Mouse (Mus musculus): ENCODE data around the gene Retreg1.

The Retreg1 gene

DNA sequence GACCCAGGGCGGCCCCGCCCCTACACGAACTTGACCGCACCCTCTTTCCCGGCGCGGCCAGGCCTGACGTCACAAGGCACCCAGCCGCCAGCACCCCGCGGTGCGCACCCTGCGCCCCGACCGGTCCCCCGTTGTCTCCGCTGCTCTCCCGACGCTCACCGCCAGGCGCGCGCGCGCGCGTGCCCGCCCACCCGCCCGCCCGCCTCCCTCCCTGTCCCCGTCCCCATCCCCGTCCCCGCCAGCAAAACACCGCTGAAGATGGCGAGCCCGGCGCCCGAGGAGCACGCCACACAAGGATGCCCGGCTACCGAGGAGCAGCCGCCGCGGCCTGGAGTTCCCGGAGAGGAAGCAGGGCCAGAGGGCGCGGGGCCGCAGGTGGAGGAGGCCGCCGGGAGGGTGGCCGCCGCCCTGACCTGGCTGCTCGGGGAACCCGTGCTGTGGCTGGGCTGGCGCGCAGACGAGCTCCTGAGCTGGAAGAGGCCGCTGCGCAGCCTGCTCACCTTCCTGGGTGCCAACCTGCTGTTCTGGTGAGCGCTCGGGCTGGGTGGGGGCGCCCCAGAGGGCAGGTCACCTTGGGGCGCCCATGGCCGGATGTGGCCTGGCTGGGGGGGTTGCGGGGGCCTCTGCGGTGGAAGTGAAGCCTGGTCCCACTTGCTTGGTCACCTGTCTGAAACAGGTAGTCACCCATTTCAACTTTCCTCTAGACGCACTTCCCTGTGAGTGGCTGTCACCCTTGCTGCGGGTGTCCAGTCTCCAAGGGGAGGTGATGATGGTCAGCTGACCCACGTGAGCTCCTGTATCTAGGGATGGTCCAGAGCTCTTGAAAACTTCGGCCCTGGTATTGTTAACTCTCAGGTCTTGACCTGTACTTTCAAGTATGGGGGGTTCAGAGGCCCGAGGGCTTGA, at the start of gene Retreg1:
Gene Retreg1 (plus strand): TSS at position 95 of the 906 bp plus-strand sequence.
- DNase-seq (ENCODE audit: inconsistent age in 2 of 2, low spot score in 1 of 2), result peak; percentile 81 to 93

- no peak for DNase-seq (ENCODE audit: inconsistent age in 2 of 2, low spot score in 1 of 2)
These were observed 48.9 kb upstream of the Retreg1 start for GRCm38 (mm10) chr15:25794123-25794522.

- DNase-seq (ENCODE audit: inconsistent age in 2 of 2, low spot score in 1 of 2), result no peak
These were observed 47.5 kb upstream of the Retreg1 start for GRCm38 (mm10) chr15:25795496-25795895.

GRCm38 (mm10) chr15:25796353-25796752, 46.6 kb upstream of the Retreg1 start:
- DNase-seq (ENCODE audit: inconsistent age in 2 of 2, low spot score in 1 of 2), result peak in 1 of 2 experiments; percentile 66

DNA sequence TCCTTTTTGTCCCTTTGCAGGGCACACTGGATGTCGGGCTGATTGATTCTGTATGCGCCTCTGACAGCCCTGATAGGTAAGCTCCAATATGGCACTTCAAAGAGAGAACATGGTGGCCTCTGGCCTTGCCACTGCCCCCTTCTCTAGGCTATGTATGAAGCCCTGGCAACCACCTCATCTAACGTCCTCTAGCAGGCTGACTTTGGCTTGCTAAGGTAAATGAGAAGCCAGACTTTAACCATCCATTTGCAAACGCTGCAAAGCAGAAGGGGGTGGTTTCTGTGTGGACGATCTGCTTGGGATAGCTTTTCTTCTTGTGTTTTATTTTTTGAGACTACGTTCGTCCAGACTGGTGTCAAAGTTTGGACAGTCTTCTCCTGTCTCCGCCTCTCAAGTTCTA, 45.8 kb upstream of the Retreg1 start:
- DNase-seq (ENCODE audit: inconsistent age in 2 of 2, low spot score in 1 of 2), result no peak

- no peak for DNase-seq (ENCODE audit: inconsistent age in 2 of 2, low spot score in 1 of 2)
These were observed 45.1 kb upstream of the Retreg1 start for GRCm38 (mm10) chr15:25797888-25798287.

DNA sequence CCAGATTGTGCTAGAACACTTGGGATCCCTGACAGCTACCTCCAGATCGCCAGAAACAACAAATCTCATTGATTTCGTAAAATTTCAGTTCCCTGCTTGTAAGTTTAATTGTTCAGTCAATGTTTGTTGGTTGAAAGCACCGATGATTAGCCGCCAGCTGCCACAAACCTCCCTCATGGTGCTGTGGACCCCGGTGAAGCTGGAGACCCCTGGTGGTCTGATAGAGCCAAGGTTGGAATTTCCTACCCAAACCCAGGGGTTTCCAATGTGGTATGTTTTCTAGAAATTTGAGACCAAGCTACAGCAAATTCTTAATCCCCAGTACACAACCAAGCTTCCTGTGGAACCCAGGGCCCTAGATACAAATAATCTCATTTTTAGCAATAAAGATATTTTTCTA, 41.3 kb upstream of the Retreg1 start:
- DNase-seq (ENCODE audit: inconsistent age in 2 of 2, low spot score in 1 of 2), result no peak

GRCm38 (mm10) chr15:25802194-25802593, 40.8 kb upstream of the Retreg1 start:
- no peak for DNase-seq (ENCODE audit: inconsistent age in 2 of 2, low spot score in 1 of 2)

- no peak for DNase-seq (ENCODE audit: inconsistent age in 2 of 2, low spot score in 1 of 2)
These were observed 39.9 kb upstream of the Retreg1 start for GRCm38 (mm10) chr15:25803111-25803510.

DNA sequence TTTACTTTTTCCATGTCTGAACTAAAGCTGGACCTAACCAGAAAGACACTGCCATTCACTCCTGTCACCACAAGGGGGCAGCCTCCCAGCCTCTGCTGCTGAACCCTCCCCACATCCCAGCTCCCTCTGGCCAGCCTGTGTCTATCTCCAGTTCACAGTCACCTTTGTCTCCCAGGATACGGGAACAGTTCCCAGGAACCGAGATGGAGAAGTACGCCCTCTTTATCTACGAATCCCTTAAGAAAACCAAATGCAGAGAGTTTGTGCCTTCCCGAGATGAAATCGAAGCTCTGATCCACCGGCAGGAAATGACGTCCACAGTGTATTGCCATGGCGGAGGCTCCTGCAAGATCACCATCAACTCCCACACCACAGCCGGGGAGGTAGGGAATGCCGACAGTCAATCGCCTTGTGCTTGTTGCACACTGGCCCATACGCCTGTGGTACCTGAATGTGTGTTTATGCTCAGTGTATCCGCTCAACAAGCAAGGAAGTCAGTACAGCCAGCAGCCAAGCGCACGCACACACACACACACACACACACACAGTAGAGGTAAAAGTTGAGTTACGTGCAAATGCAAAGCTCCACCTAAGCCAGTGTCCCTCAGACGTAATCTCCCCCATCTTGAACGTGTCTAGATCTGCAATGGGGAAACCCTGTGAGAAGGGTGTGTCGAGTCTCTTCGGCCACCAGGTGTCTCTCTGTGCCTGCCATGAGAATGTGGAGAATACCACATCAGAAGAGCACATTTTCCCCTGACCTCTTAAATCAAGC, 37.5 kb upstream of the Retreg1 start:
- peak; percentile 68 to 90 for DNase-seq (ENCODE audit: inconsistent age in 2 of 2, low spot score in 1 of 2)

- DNase-seq (ENCODE audit: inconsistent age in 2 of 2, low spot score in 1 of 2), result no peak
These were observed 36.6 kb upstream of the Retreg1 start for GRCm38 (mm10) chr15:25806363-25806762.

DNA sequence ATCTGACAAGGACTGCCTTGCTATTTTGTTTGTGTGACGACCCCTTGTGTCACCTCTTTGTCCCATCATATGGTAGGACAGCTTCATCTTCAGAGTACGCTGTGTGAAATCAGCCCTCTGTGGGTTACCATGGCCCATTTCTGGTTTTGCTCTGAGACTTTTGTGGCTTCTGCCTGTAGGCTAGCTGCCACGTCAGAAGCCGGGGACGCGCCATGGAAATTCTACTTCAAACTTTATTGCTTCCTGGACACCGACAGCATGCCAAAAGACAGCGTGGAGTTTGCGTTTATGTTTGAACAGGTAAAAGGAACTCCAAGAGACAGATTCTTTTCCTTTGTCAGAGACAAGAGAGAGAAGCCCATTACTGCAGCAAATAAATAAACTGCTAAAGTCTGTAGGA, 36.1 kb upstream of the Retreg1 start:
- no peak for DNase-seq (ENCODE audit: inconsistent age in 2 of 2, low spot score in 1 of 2)

DNA sequence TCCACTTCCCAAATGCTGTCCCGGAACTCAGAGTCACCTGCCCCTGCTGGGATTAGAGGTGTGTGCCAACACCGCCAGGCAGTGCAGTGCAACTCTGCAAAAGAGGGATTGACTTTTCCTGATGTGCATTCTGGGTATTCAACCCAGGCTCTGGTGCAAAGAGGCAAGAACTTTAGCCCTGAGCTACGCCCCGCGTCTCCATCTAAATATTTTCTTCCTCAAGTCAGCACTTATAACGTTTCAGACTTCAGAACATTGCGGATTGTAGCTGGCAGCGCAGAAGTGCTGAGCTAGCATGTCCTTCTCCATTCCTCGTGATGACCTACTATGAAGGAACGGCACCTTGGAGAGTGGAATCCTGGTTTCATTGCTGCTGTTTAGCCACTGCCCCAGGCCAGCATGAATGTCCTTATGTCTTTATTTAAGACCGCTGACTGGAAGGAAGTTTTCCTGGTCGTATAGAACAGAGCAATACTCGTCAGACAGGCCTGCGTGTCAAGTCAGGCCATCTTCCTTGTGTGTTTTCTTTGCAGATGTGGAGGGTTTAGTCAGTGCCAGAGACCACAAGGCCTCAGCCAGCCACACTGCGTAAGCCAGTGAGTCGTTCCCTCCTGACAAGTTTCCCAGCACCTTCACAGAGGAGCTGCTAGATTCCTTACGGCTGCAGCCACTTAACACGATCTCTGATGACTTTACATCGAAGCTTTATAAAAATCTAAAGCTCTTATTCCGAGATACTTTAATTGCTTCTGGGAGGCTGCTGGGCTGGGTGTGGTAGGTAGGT, 34.1 kb upstream of the Retreg1 start:
- DNase-seq (ENCODE audit: inconsistent age in 2 of 2, low spot score in 1 of 2), result no peak

DNA sequence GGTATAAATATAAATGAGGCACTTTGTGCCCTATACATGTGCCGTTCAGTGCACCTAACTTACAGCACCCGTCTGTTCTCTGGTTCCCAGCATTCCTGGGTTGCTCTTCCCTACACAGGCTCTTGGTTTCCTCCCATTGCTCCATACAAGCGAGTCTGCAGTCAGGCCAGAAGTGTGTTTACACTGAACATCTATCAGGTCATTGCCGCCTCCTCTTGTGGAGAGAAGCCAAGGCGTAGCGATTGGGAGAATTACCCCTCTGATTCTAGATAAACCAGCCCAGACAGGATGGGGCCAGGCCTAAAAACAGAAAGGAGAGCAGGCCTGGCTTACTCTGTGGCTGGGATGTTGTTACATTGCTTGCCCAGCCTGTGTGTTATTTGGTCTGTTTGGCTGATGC, 33.3 kb upstream of the Retreg1 start:
- no peak for DNase-seq (ENCODE audit: inconsistent age in 2 of 2, low spot score in 1 of 2)

DNA sequence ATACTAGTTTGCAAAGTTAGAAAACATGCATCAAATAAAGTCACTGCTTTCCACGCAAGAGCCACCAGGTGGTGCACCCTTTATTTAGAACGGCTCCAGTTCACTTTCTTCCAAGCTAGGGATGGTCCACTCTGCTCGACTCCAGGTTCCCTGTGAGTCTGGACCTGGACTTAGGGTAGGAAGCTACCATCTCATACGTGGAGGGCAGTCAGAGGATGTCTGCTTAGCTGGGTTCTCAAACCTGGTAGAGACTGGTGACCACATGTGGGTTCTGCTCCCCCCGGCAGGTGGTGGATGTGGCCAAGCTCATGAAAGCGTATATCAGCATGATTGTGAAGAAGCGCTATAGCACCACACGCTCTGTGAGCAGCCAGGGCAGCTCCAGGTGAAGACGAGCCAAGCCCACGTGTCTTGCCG, 31.1 kb upstream of the Retreg1 start:
- no peak for DNase-seq (ENCODE audit: inconsistent age in 2 of 2, low spot score in 1 of 2)

DNA sequence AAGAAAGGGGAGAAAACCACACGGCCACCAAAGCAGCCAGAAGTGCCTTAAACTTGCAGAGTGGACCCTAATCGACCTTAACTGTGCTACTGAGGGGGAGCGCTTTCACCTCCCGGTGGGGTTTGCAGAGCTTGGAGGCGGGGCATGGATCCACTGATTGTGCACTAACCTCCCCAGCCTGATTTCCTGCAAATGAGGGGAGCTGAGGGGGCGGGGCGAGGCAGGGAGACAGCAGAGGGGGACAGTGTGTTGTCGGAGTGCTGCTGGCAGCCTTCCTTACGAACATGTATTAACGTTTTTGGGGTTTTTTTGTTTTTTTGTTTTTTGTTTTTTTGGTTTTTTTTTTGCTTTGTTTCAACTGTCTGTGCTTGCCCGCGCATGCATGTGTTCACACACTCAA, 30.5 kb upstream of the Retreg1 start:
- DNase-seq (ENCODE audit: inconsistent age in 2 of 2, low spot score in 1 of 2), result no peak

GRCm38 (mm10) chr15:25814535-25814934, 28.4 kb upstream of the Retreg1 start:
- no peak for DNase-seq (ENCODE audit: inconsistent age in 2 of 2, low spot score in 1 of 2)

DNA sequence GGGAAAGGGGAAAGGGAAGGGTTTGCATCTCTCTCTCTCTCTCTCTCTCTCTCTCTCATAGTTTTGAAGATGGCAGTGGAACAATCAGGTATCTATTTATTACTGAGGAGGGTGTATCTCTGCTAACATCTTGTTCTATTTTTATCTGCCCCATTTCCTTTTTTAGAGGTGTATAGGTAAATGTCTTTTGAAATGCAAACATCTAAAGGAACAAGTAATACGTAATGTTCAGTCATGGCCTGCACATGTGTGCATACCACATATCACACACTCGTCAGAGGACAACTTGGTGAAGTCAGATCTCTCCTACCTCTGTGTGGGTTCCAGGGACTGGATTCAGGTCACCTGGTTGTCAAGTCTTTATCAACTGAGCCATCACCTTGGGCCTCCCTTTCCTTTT, 25.8 kb upstream of the Retreg1 start:
- no peak for DNase-seq (ENCODE audit: inconsistent age in 2 of 2, low spot score in 1 of 2)

- no peak for DNase-seq (ENCODE audit: inconsistent age in 2 of 2, low spot score in 1 of 2)
These were observed 21.0 kb upstream of the Retreg1 start for GRCm38 (mm10) chr15:25821981-25822380.

DNA sequence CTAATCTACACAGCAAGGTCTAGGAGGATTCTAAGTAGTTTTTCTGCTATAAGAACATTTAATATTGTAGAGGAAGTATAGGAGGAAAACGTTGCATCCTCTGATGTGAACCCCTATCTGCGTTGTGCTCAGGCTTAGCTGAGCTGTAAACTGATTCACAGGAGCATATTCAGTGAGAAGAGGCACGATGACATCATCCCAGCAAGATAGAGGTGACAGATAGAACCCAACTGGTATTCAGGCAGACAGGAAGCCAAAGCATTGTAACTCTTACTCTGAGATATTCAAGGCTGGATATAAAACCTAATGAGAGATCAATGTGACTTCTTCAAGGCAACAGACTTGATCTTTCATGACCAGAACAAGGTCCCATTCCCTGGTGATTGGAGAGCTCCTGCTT, 20.3 kb upstream of the Retreg1 start:
- no peak for DNase-seq (ENCODE audit: inconsistent age in 2 of 2, low spot score in 1 of 2)

GRCm38 (mm10) chr15:25826531-25826961, 16.4 kb upstream of the Retreg1 start:
- DNase-seq (ENCODE audit: inconsistent age in 2 of 2, low spot score in 1 of 2), result no peak

Data from adrenal gland, adult (tissue).